Mouse (Mus musculus): ENCODE data around the gene Anapc15-ps.

DNA sequence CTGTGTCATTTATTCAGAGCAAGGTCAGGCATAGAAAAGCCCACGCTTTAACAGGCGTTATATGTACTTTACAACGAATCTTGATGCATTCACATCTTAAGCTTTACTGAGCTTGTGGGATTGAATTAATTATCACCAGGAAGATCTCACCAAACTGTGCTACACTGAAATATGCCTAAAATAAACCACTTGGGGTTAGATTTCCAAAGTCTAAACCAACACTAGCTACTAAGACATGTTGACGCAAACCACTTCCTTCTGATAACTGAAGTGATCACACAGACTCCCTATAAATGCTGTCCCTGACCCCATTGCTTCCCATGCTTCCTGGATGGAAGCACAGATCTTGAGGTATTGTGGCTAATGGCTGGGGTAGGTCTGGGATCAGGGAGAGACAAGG, 8.2 kb upstream of the Anapc15-ps start:
- no peak for TF ChIP-seq CTCF (IDR thresholded peaks at IDR 0.05; ENCODE audit: extremely low read depth, insufficient read depth, insufficient read length, insufficient replicate concordance)
- no peak for TF ChIP-seq POLR2A (IDR thresholded peaks at IDR 0.05; ENCODE audit: low read depth, low read length)

Measured in spleen, adult 2 months (tissue).